Mouse (Mus musculus) cortical plate, adult 2 months (tissue): ENCODE results near the gene Bank1.

ENCODE experiments used
- CTCF ChIP-seq: fragments of 200-500 bp; IDR thresholded peaks from 2 replicates; pipeline ENCODE4 v1.5.1; 2011; ENCODE audit warnings: mild to moderate bottlenecking, control low read depth, low read length; ENCODE audit not compliant: insufficient read depth; ENCODE audit errors: extremely low read depth
- POLR2A ChIP-seq: fragments of 200-500 bp; IDR thresholded peaks from 2 replicates; pipeline ENCODE4 v1.6.1; 2011; ENCODE audit warnings: mild to moderate bottlenecking, low read length, control low read depth; ENCODE audit not compliant: insufficient read depth; ENCODE audit errors: extremely low read depth

DNA sequence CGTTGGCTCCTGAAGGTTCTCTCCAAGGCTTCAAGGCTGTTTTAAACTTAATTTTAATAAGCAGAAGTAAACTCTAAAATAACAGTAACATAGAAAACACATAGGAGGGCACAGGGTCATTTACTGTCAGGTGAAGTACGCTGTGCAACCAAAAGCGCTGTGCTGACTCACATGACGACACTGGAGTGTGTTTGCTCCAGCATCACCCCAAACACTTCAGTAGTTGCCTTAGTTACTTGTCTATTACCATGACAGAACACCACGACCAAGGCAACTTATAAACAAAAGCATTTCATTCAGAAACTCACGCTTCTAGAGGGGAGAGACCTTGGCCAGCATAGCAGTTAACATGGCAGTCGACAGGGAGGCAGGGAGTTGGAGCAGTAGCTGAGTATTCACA lies 23.8 kb upstream of the Bank1 start:
- TF ChIP-seq POLR2A = no peak
- TF ChIP-seq CTCF = no peak
